Mouse (Mus musculus) midbrain, embryonic 16.5 days (tissue): ENCODE results near the gene Ebi3. TPM values are rescaled to one million over a fixed set of nuclear protein-coding genes. Genes with fewer than 3 reads are reported as not detected.
A peak's percentile ranks its signal among the peaks of the same experiment; 100 is the strongest.
"Not testable (repeated sequence)": the region's sequence is repeated elsewhere in the genome, so short reads cannot be mapped to it uniquely, and the experiment has no call there.

Experiments
- ATAC-seq: fragments of 200-750 bp; cut with Nextera tagmentation; 2 replicates; pipeline ENCODE4 v1.8.0; 2017; ENCODE audit warnings: moderate TSS enrichment
- H3K27ac ChIP-seq: fragments of 300-500 bp; sonication (generic); 2 replicates; pipeline ENCODE4 v1.5.1; 2014; ENCODE audit warnings: mild to moderate bottlenecking, low read length, mixed read lengths
- H3K27me3 ChIP-seq: fragments of 300-500 bp; sonication (generic); 2 replicates; pipeline ENCODE4 v1.6.1; 2014; ENCODE audit warnings: low read depth, low read length, mixed read lengths; ENCODE audit not compliant: control insufficient read depth, insufficient read depth
- H3K36me3 ChIP-seq: fragments of 300-500 bp; sonication (generic); 2 replicates; pipeline ENCODE4 v1.6.1; 2014; ENCODE audit warnings: mild to moderate bottlenecking, low read length, moderate library complexity, mixed read lengths; ENCODE audit not compliant: control insufficient read depth, insufficient read depth
- H3K4me1 ChIP-seq: fragments of 300-500 bp; sonication (generic); 2 replicates; pipeline ENCODE4 v1.6.1; 2014; ENCODE audit warnings: mild to moderate bottlenecking, low read length, mixed read lengths; ENCODE audit not compliant: control insufficient read depth, insufficient read depth
- H3K4me2 ChIP-seq: fragments of 300-500 bp; sonication (generic); 2 replicates; pipeline ENCODE4 v1.6.1; 2014; ENCODE audit warnings: mild to moderate bottlenecking, low read length, mixed read lengths
- H3K4me3 ChIP-seq: fragments of 300-500 bp; sonication (generic); 2 replicates; pipeline ENCODE4 v1.5.1; 2014; ENCODE audit warnings: low read depth, mild to moderate bottlenecking, low read length, moderate library complexity, mixed read lengths
- H3K9ac ChIP-seq: fragments of 300-500 bp; sonication (generic); 2 replicates; pipeline ENCODE4 v1.6.1; 2014; ENCODE audit warnings: low read depth, low read length, mixed read lengths
- H3K9me3 ChIP-seq: fragments of 300-500 bp; sonication (generic); replicated peaks from 2 replicates; pipeline ENCODE4 v1.6.1; 2014; ENCODE audit warnings: mild to moderate bottlenecking, low read length, mixed read lengths; ENCODE audit not compliant: control insufficient read depth, poor library complexity, severe bottlenecking
- WGBS: fragments of 180-500 bp; shearing (Covaris S2); extraction: QIAGEN DNeasy Blood & Tissue Kit; methylation state at CpG from one replicate; pipeline ENCODE4 v1.1.7; 2014; 5-methylcytosine and 5-hydroxymethylcytosine counted together
- polyA plus RNA-seq: library from polyadenylated mRNA; unstranded; fragments of >200 nt; fragmentation: Nextera tagmentation; extraction: Ambion mirVana; gene quantifications from 2 replicates; pipeline ENCODE4 v1.2.1, GENCODE M21; 2015

Gene Ebi3
- polyA plus RNA-seq, 1 experiment from 2014 or later, result 7.1 TPM

DNA sequence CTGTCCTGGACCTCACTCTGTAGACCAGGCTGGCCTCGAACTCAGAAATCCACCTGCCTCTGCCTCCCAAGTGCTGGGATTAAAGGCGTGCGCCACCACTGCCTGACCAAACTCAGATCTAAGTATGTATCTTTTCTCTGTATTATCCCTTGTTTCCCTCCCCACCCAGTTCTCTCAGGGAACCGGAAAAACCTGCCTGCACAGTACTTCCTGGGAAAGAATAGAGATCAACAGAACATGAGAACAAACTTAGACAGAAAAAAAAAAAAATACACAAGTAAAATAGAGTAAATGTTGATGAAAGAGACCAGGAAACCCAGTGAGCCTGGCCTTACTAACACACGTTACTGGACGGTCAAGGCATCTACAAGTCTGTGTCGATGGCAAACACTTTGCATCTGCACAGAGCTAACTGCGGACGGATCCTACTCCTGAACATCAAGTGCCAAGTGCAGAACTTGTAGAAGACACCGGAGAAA is 8.0 kb upstream of the Ebi3 start:
- not testable (repeated sequence) for H3K27me3 ChIP-seq, H3K4me1 ChIP-seq, H3K9me3 ChIP-seq, H3K36me3 ChIP-seq, ATAC-seq
- peak overlapping the region; percentile 48 for H3K4me3 ChIP-seq
- H3K4me2 ChIP-seq, result peak overlapping the region; percentile 82
- 31% methylated on average over 10 of the region's 10 CpGs for WGBS
- peak overlapping the region; percentile 56; the same call in 1 of the 2 replicates for H3K9ac ChIP-seq
- H3K27ac ChIP-seq, result peak overlapping the region; percentile 86

DNA sequence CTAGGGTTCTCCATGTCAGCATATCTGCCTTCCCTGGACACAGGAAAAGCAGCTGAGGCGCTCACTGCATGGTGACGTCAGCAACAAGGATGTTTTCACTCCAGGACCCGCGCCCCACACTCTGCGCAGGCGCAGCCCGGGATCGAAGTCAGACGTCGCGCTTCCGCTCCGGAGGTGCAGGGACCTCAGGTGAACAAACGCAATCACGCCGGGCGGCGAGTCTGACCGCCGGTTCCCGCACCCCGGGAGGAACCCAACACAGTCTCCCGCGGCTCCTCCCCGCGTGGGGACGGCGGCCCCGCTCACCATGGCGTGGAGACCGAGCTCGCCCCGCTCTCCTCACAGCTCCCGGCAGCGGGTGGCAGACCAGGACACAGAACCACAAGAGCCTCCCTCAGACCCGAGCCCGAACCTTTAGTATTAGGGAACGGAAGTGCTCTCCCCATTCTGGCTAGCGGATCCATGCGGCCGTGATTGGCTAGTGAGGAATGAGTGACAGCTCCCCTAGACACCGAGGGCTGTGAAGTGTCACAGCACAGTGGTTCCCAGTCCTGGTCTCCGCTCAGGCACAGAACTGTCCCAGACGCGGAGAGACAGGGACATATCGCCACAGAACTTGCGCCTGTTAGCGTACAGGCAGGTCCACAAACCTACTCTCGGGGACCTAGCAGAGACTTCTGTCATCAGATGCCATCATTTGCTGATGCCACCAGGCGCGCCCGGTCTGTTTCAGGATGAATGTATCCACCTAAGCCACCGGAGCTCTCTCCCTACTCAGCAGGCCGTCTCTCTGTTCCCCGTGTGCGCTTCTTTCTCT is 7.4 kb upstream of the Ebi3 start:
- H3K9me3 ChIP-seq, H3K4me1 ChIP-seq, H3K36me3 ChIP-seq, H3K27me3 ChIP-seq: not testable (repeated sequence)
- under 1% methylated on average over 50 of the region's 56 CpGs for WGBS
- peak; percentile 99 for ATAC-seq
- H3K4me2 ChIP-seq, result peak overlapping the region; percentile 82
- peak overlapping the region; percentile 63 for H3K9ac ChIP-seq
- H3K4me3 ChIP-seq, result peak overlapping the region; percentile 48
- peak overlapping the region; percentile 86 for H3K27ac ChIP-seq

DNA sequence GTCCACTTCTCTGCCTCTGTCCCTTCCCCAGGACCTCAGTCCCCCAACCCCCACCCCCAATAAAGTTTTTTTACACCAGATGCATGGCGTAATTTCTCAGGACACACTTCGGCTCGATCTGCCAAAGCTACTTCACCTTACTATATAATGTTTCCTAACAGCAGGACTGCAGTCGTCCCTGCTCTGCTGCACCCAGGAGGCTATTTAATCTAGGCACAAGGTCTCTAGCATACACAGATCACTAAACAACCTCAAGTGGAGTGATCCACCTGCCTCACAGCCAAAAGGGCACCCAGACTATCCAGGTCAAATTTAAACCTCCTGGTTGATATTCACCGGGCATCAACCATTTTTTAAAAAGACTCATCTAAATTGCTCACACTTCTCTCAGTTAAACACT is 6.7 kb upstream of the Ebi3 start:
- H3K27ac ChIP-seq, result peak overlapping the region; percentile 86

DNA sequence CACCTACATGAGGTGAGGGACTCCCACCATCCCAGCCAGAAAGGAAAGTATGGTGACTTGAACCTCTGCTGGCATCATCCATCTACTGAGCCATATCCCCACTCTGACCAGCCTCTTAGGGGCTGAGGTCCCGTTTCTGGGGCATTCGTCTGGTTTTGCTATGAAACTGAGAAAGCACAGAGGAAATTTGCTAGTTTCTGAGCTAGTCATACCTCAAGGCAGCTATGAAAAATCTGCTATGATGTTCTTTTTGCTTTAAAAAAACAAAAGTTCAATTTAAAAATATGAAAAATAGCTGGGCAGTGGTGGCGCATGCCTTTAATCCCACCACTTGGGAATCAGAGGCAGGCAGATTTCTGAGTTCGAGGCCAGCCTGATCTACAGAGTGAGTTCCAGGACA is 3.8 kb upstream of the Ebi3 start:
- WGBS, result 90% methylated on average over 4 of the region's 4 CpGs
- Histone ChIP-seq H3K4me3 (no peak overlapping the region), H3K9me3 (no peaks in the 10 kb centered on the region), H3K36me3 (no peaks in the 10 kb centered on the region), H3K4me2 (no peak overlapping the region), H3K27me3 (no peaks in the 10 kb centered on the region), H3K4me1 (peaks cover 4% of the 10 kb centered on the region; the same call in 1 of the 2 replicates), H3K9ac (no peak overlapping the region), H3K27ac (no peak overlapping the region)
- no peak for ATAC-seq

More for the DNA sequence above, 6.7 kb upstream of the Ebi3 start:
- peak; percentile 1; the same call in 1 of the 2 replicates for ATAC-seq
- Histone ChIP-seq H3K9ac (peak overlapping the region; percentile 63), H3K4me1 (peaks cover 4% of the 10 kb centered on the region; the same call in 1 of the 2 replicates), H3K4me3 (peak overlapping the region; percentile 48), H3K36me3 (peaks cover 4% of the 10 kb centered on the region; the same call in 1 of the 2 replicates), H3K27me3 (no peaks in the 10 kb centered on the region), H3K9me3 (no peaks in the 10 kb centered on the region), H3K4me2 (peak overlapping the region; percentile 82)
- WGBS, result 27% methylated on average over 5 of the region's 5 CpGs

GRCm38 (mm10) chr17:55949400-55949799 is 3.0 kb upstream of the Ebi3 start, which contains the start of gene Zfp119b:
Gene Zfp119b, minus strand, starts transcription at chr17:55949500.
- Histone ChIP-seq H3K27me3 (no peaks in the 10 kb centered on the region), H3K9me3 (no peaks in the 10 kb centered on the region), H3K27ac (no peak within 1 kb of the TSS), H3K36me3 (no peaks in the 10 kb centered on the region), H3K4me2 (no peak within 1 kb of the TSS), H3K4me1 (peaks cover 4% of the 10 kb centered on the region; the same call in 1 of the 2 replicates), H3K9ac (no peak within 1 kb of the TSS), H3K4me3 (no peak within 1 kb of the TSS)
- 98% methylated on average over 2 of the region's 2 CpGs for WGBS
- no peak for ATAC-seq

DNA sequence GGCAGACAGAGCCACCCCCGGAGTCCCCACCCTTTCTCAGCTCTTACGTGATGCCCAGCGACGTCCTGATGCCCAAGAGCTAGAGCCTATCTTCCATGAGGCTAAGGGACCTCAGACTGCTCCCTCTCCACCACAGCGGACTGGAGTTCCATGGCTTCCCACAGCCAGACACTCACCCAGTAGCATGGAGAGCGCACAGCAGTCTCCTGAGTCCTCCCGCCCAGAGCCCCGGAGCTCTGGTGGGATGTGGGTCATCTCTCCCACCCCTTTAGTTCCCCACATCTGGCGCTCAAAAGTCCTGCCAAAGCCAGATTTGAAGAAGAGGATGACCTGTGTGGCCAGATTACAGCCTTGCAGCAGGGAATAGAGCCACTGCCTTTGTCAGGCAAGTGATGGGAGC is 1.8 kb upstream of the Ebi3 start:
- WGBS, result 76% methylated on average over 9 of the region's 9 CpGs
- peaks cover 7% of the 10 kb centered on the region for H3K4me1 ChIP-seq
- H3K36me3 ChIP-seq, result no peaks in the 10 kb centered on the region
- no peak overlapping the region for H3K4me3 ChIP-seq
- ATAC-seq, result no peak
- H3K9ac ChIP-seq, result no peak overlapping the region
- H3K27me3 ChIP-seq, result no peaks in the 10 kb centered on the region
- H3K4me2 ChIP-seq, result no peak overlapping the region
- no peaks in the 10 kb centered on the region for H3K9me3 ChIP-seq
- H3K27ac ChIP-seq, result no peak overlapping the region

GRCm38 (mm10) chr17:55952041-55952440 is 399 bp upstream of the Ebi3 start:
- H3K36me3 ChIP-seq, result no peaks in the 10 kb centered on the region
- ATAC-seq, result no peak
- H3K4me1 ChIP-seq, result peaks cover 12% of the 10 kb centered on the region
- H3K9me3 ChIP-seq, result no peaks in the 10 kb centered on the region
- H3K4me2 ChIP-seq, result no peak overlapping the region
- H3K27ac ChIP-seq, result no peak overlapping the region
- H3K4me3 ChIP-seq, result no peak overlapping the region
- no peak overlapping the region for H3K9ac ChIP-seq
- no peaks in the 10 kb centered on the region for H3K27me3 ChIP-seq

GRCm38 (mm10) chr17:55953751-55954150 is 1.3 kb downstream of the Ebi3 start:
- 78% methylated on average over 6 of the region's 6 CpGs for WGBS
- Histone ChIP-seq H3K27me3 (no peaks in the 10 kb centered on the region), H3K4me1 (peaks cover 26% of the 10 kb centered on the region), H3K4me2 (no peak overlapping the region), H3K9me3 (no peaks in the 10 kb centered on the region), H3K27ac (no peak overlapping the region), H3K36me3 (no peaks in the 10 kb centered on the region), H3K4me3 (no peak overlapping the region), H3K9ac (no peak overlapping the region)
- ATAC-seq, result no peak

DNA sequence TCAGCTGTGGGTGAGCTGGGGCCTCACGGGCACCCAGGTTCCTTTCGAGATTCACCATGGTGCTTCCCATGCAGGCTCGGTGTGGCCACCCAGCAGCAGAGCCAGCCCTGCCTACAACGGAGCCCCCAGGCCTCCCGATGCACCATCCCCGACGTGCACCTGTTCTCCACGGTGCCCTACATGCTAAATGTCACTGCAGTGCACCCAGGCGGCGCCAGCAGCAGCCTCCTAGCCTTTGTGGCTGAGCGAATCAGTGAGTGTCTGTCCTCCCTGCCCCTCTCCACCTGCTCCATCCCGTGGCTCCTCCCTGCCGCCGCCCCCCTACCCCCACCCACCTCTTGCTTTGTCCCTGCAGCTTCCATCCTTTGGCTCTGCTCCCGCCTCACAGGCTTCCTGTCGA is 1.8 kb downstream of the Ebi3 start:
- Histone ChIP-seq H3K4me3 (no peak overlapping the region), H3K4me1 (peaks cover 26% of the 10 kb centered on the region), H3K9ac (no peak overlapping the region), H3K36me3 (no peaks in the 10 kb centered on the region), H3K27ac (no peak overlapping the region), H3K27me3 (no peaks in the 10 kb centered on the region), H3K9me3 (no peaks in the 10 kb centered on the region), H3K4me2 (no peak overlapping the region)
- no peak for ATAC-seq
- 37% methylated on average over 16 of the region's 16 CpGs for WGBS
